Mouse (Mus musculus): ENCODE measurements around the gene Auts2.

- TF ChIP-seq CTCF (conservative IDR thresholded peaks at IDR 0.05 in 1 of 2, IDR thresholded peaks at IDR 0.05 in 1 of 2; ENCODE audit: low read depth in 2 of 2, low read length in 2 of 2), result no peak
- no peak for TF ChIP-seq MYC (IDR thresholded peaks at IDR 0.05; ENCODE audit: low read depth, low read length)
- TF ChIP-seq KAT2A (IDR thresholded peaks at IDR 0.05; ENCODE audit: insufficient replicate concordance, low read length), result no peak
- TF ChIP-seq MAX (IDR thresholded peaks at IDR 0.05; ENCODE audit: low read length), result no peak
- TF ChIP-seq IRF4 (IDR thresholded peaks at IDR 0.05; ENCODE audit: low read depth, low read length), result no peak
- TF ChIP-seq EP300 (IDR thresholded peaks at IDR 0.05; ENCODE audit: low read length), result no peak
- no peak for TF ChIP-seq GABPA (IDR thresholded peaks at IDR 0.05; ENCODE audit: insufficient replicate concordance, low read depth, low read length)
Measured at GRCm38 (mm10) chr5:131922118-131922517, 621.0 kb downstream of the Auts2 start.

Measured in CH12.LX (cell line).